Mouse (Mus musculus): ENCODE results near the gene 4930486L24Rik. TPM values are rescaled to one million over a fixed set of nuclear protein-coding genes. Genes with fewer than 3 reads are reported as not detected.
A peak's percentile ranks its signal among the peaks of the same experiment; 100 is the strongest.
"Not testable (repeated sequence)": the region's sequence is repeated elsewhere in the genome, so short reads cannot be mapped to it uniquely, and the experiment has no call there.

The 4930486L24Rik gene
- not detected in 2 replicates for total RNA-seq (2017)

DNA sequence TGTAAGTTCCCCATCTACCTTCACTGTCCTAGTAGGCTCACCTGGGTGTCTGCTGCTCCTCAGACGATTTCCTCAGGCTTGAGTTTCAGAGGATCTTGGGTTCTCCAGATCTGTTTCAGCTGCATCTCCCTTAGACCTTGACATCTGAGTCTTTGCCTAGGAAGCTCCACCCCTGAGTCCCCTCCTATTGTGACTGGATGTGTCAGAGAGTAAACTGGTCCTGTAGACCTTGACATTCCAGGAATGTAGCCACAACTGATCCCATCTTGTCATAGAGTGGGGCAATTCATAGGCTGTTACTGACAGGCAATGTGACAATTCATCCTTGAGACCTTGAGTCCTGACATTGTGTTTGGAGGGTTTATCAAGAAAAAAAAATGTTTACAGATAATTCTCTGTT is at the start of gene 4930486L24Rik:
Gene 4930486L24Rik, minus strand, starts transcription at position 195 of the 400 bp plus-strand sequence.
- ATAC-seq (replicated peaks in 1 of 2; ENCODE audit: insufficient read depth in 1 of 2, low FRiP score in 2 of 2, low TSS enrichment in 1 of 2, low read depth in 1 of 2, poor library complexity in 2 of 2, severe bottlenecking in 2 of 2): no peak

GRCm38 (mm10) chr13:60904780-60905179 is 40.5 kb upstream of the 4930486L24Rik start, which contains the start of gene Tpbpb:
Tpbpb (minus strand) TSS chr13:60904880.
- ATAC-seq (replicated peaks in 1 of 2; ENCODE audit: insufficient read depth in 1 of 2, low FRiP score in 2 of 2, low TSS enrichment in 1 of 2, low read depth in 1 of 2, poor library complexity in 2 of 2, severe bottlenecking in 2 of 2): not testable (repeated sequence)

DNA sequence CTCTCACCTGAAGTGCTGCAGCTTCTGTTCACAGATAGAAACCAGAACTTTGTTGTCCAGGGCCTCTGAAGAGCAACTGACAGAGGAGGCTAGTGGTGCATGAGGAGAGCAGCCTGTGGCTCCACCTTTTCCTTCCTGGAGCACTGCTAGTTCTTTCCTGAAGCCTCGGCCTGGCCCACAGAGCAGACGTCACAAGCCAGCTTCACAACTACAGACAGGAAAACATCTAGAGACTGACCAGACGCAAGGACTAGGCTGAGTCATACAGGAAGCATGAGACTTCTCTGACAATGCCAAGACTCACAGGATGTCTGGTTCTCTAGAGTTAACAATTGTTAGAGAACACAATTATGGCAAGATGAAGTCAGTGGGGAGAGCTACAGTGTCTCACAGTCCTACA is 33.1 kb upstream of the 4930486L24Rik start, which contains the start of gene Ctla2b:
Gene Ctla2b, minus strand, starts transcription at position 120 of the 400 bp plus-strand sequence.
- ATAC-seq (replicated peaks in 1 of 2; ENCODE audit: insufficient read depth in 1 of 2, low FRiP score in 2 of 2, low TSS enrichment in 1 of 2, low read depth in 1 of 2, poor library complexity in 2 of 2, severe bottlenecking in 2 of 2): peak; percentile 97

- ATAC-seq (replicated peaks in 1 of 2; ENCODE audit: insufficient read depth in 1 of 2, low FRiP score in 2 of 2, low TSS enrichment in 1 of 2, low read depth in 1 of 2, poor library complexity in 2 of 2, severe bottlenecking in 2 of 2): not testable (repeated sequence)
Measured at GRCm38 (mm10) chr13:60896794-60897193, 32.5 kb upstream of the 4930486L24Rik start, which contains the start of gene Gm49392. Gm49392 (minus strand) TSS chr13:60896894.

- 0 out of 4 replicates have a peak, but pooled peaks of 1 of the 2 experiments have one; percentile 2 for ATAC-seq (replicated peaks in 1 of 2; ENCODE audit: insufficient read depth in 1 of 2, low FRiP score in 2 of 2, low TSS enrichment in 1 of 2, low read depth in 1 of 2, poor library complexity in 2 of 2, severe bottlenecking in 2 of 2)
Measured at GRCm38 (mm10) chr13:60895406-60896160, 31.3 kb upstream of the 4930486L24Rik start.

- ATAC-seq (replicated peaks in 1 of 2; ENCODE audit: insufficient read depth in 1 of 2, low FRiP score in 2 of 2, low TSS enrichment in 1 of 2, low read depth in 1 of 2, poor library complexity in 2 of 2, severe bottlenecking in 2 of 2): peak in 1 of 2 experiments; percentile 25; a peak in 1 of 4 replicates
Measured at GRCm38 (mm10) chr13:60892301-60892700, 28.0 kb upstream of the 4930486L24Rik start.

GRCm38 (mm10) chr13:60848241-60849120 is 15.8 kb downstream of the 4930486L24Rik start:
- ATAC-seq (replicated peaks in 1 of 2; ENCODE audit: insufficient read depth in 1 of 2, low FRiP score in 2 of 2, low TSS enrichment in 1 of 2, low read depth in 1 of 2, poor library complexity in 2 of 2, severe bottlenecking in 2 of 2): peak; percentile 77 to 82

DNA sequence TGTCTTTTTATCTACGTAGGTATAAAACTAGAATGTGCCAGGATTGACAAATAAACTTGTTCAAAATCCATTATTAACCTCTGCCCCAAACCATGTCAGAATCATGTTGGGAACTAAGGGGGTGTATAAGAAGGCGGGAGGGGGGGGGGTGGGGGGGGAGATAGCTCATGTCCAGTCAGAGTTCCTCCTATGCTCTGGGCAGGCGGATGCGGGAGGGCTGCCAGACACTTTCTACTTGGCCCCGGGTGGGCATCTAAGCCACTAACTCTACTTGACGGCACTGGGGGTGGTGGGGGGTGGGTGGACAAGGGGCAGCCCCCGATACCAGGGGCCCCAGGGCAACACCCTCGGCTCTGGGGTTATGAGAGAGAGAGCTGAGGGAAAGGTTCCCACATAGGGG is 21.1 kb downstream of the 4930486L24Rik start:
- no peak for ATAC-seq (replicated peaks in 1 of 2; ENCODE audit: insufficient read depth in 1 of 2, low FRiP score in 2 of 2, low TSS enrichment in 1 of 2, low read depth in 1 of 2, poor library complexity in 2 of 2, severe bottlenecking in 2 of 2)

- no peak for ATAC-seq (replicated peaks in 1 of 2; ENCODE audit: insufficient read depth in 1 of 2, low FRiP score in 2 of 2, low TSS enrichment in 1 of 2, low read depth in 1 of 2, poor library complexity in 2 of 2, severe bottlenecking in 2 of 2)
Measured at GRCm38 (mm10) chr13:60842703-60843102, 21.6 kb downstream of the 4930486L24Rik start.

DNA sequence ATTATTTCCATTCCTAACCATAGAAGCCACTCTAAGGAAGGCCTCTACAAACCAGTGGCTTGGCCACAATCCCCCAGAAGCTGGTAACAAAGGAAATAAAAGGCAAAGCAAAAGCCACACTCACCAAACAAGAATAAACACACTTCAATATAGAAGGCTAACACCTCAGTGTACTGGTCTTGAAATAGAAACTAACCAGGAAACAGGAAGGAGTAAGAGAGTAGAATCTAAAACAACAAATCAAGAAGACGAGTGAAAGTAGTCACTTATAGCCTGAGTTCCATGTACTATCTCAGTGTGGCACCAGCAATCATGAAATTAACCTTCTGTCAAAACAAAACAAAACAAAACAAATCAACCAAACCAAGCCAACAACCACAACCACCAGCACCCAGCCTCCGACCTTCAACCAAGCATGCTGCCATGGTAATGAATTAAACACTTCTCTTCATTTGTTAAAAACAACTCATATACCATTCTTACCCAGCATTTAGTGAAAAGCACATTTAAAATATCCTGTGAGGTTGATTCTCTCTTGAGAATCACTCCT is 24.8 kb downstream of the 4930486L24Rik start:
- ATAC-seq (replicated peaks in 1 of 2; ENCODE audit: insufficient read depth in 1 of 2, low FRiP score in 2 of 2, low TSS enrichment in 1 of 2, low read depth in 1 of 2, poor library complexity in 2 of 2, severe bottlenecking in 2 of 2): peak; percentile 53 to 59; a peak in 3 of 4 replicates

GRCm38 (mm10) chr13:60826052-60826451 is 38.2 kb downstream of the 4930486L24Rik start:
- ATAC-seq (replicated peaks in 1 of 2; ENCODE audit: insufficient read depth in 1 of 2, low FRiP score in 2 of 2, low TSS enrichment in 1 of 2, low read depth in 1 of 2, poor library complexity in 2 of 2, severe bottlenecking in 2 of 2): peak; percentile 91 to 98

GRCm38 (mm10) chr13:60820486-60821175 is 43.6 kb downstream of the 4930486L24Rik start:
- ATAC-seq (replicated peaks in 1 of 2; ENCODE audit: insufficient read depth in 1 of 2, low FRiP score in 2 of 2, low TSS enrichment in 1 of 2, low read depth in 1 of 2, poor library complexity in 2 of 2, severe bottlenecking in 2 of 2): no peak

- peak; percentile 56 to 89 for ATAC-seq (replicated peaks in 1 of 2; ENCODE audit: insufficient read depth in 1 of 2, low FRiP score in 2 of 2, low TSS enrichment in 1 of 2, low read depth in 1 of 2, poor library complexity in 2 of 2, severe bottlenecking in 2 of 2)
Measured at GRCm38 (mm10) chr13:60819469-60819868, 44.8 kb downstream of the 4930486L24Rik start.

DNA sequence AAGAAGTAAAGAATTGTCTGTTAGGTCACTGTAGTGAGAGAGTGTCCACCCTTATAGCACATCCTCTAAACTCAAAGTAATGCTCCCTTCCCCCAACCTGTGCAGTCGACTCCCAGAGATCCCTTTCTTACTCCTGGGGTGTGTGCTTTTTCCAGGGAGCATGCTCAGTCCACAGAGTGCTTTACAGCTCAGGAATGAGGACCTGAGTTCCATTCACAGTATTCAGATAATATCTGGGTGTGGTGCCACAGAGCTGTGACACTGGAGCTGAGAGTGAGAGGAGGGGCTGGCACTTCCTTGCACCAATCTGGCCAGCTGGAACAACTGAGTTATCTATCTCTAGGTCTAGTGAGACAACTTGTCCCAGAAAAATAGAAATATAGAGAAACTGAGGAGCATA is 50.6 kb downstream of the 4930486L24Rik start:
- no peak for ATAC-seq (replicated peaks in 1 of 2; ENCODE audit: insufficient read depth in 1 of 2, low FRiP score in 2 of 2, low TSS enrichment in 1 of 2, low read depth in 1 of 2, poor library complexity in 2 of 2, severe bottlenecking in 2 of 2)

DNA sequence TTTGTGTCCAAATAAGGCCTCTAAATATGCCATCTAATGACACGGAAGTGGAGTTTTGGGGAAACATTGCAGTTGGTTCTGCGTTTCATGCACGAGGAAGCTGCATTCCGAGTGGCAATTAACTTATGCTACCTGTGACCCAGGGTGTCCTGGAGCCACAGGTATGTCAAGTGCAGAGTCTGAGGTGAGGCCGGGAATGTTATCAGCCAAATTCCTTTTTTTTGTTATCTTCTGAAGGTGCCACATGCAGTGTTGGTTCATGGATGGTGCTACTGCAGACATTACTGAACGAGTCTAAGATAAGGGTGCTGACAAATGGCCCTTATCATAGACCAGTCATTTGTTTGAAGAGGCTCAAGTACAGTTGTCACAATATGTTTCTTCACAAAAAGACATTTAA is 51.5 kb downstream of the 4930486L24Rik start:
- ATAC-seq (replicated peaks in 1 of 2; ENCODE audit: insufficient read depth in 1 of 2, low FRiP score in 2 of 2, low TSS enrichment in 1 of 2, low read depth in 1 of 2, poor library complexity in 2 of 2, severe bottlenecking in 2 of 2): no peak

DNA sequence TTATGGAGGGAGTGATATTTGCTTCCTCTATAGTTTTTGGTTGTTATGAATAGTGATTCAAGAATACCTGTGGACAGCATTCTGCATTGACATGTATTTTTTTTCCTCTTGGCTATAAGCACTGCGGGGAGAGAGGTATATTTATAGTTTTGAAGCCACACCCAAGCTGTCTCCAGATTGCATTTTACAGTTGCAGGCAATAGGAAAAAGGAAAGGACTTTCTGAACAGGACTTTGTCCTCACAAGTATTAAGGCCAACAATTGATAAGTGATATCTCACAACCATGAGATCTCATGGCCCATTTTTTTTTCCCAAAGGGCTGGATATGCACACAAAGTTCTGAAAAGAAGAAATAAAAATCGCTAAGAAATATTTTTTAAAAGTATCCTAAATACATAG is 54.6 kb downstream of the 4930486L24Rik start:
- ATAC-seq (replicated peaks in 1 of 2; ENCODE audit: insufficient read depth in 1 of 2, low FRiP score in 2 of 2, low TSS enrichment in 1 of 2, low read depth in 1 of 2, poor library complexity in 2 of 2, severe bottlenecking in 2 of 2): no peak

GRCm38 (mm10) chr13:60802749-60803148 is 61.5 kb downstream of the 4930486L24Rik start, which contains the start of gene Ctsll3:
Ctsll3 (minus strand) TSS chr13:60802849.
- no peak for ATAC-seq (replicated peaks in 1 of 2; ENCODE audit: insufficient read depth in 1 of 2, low FRiP score in 2 of 2, low TSS enrichment in 1 of 2, low read depth in 1 of 2, poor library complexity in 2 of 2, severe bottlenecking in 2 of 2)

Measured in hematopoietic stem cell, adult 5-6 weeks (primary cell).